Mouse (Mus musculus): ENCODE measurements around the gene Spsb1.

Spsb1 gene

GRCm38 (mm10) chr4:149886298-149887271 is 68.3 kb downstream of the Spsb1 start:
- DNase-seq (ENCODE audit: low spot score), result peak; percentile 38

GRCm38 (mm10) chr4:149883990-149884389 is 70.9 kb downstream of the Spsb1 start:
- DNase-seq (ENCODE audit: low spot score), result no peak

DNA sequence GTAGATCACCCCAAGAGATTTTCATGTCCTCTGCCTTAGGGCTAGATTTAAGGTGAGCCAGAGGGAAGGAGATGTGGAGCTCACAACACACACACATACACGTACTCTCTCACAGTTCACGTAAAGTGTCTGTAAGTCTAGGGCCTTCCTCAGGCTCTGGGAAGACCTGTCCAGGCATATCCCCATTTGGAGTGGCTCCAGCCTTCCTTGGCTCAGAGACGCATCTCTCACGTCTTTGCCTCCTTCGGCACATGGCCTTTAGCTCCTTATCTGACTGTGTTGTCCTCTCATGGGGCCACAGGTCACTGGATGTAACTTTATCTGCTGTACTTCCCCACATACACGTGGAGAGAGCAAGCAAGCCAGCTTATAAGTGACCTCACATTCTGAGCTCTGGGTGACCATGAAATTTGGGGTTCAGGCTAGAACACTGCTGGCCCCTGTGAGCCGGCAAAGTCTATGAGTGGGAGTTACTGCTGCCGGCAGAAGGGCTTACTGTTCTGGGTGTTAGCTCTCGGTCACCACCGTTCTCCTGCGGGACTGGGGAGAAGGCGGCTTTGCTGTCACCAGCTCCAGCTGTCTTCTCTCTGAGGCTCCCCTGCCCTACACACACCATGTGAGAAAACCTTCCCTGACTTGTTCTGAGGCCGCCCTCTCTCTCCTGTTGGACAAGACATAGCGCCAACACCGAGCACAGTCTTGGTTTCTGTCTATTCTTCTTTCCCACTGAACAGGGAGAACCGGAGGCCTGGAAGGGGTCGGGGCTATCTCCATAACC is 72.5 kb downstream of the Spsb1 start:
- no peak for DNase-seq (ENCODE audit: low spot score)

DNA sequence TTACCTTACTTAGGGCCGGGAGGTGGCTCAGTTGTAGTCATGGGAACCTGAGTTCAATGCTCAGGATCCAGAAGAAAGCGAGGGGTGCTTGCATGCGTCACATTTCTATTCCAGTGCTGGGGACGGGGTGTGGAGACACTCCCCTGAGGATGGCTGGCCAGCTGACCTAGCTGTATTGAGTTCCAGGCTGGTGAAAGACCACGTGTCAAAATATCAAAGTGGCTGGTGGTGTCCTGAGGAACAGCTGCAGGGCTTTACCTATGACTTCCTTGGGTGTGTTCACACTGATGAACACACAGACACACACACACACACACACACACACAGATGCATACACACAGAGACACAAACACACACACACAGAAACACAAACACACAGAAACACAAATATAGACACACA is 73.9 kb downstream of the Spsb1 start:
- DNase-seq (ENCODE audit: low spot score), result no peak

GRCm38 (mm10) chr4:149879980-149880379 is 74.9 kb downstream of the Spsb1 start:
- DNase-seq (ENCODE audit: low spot score), result no peak

GRCm38 (mm10) chr4:149878021-149878449 is 76.8 kb downstream of the Spsb1 start:
- DNase-seq (ENCODE audit: low spot score), result no peak

DNA sequence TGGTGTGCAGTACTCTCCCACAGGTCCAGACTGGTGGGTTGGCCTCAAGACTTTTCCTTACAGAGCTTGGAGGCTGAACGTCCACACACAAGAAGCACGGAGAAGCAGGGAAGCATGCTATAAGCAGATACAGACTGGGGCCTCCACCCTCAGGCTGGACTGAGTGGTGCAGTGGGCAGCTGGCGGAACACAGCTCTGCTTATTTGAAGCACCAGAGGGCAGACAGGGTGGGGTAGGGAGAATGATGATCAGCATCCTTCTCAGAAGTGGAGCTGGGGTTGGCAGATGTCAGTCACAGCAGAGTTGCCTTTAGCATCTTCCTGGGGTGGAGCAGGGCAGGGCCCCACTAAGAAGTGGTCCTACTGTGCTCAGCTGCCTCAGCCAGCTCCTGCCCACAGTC is 77.6 kb downstream of the Spsb1 start:
- no peak for DNase-seq (ENCODE audit: low spot score)

DNA sequence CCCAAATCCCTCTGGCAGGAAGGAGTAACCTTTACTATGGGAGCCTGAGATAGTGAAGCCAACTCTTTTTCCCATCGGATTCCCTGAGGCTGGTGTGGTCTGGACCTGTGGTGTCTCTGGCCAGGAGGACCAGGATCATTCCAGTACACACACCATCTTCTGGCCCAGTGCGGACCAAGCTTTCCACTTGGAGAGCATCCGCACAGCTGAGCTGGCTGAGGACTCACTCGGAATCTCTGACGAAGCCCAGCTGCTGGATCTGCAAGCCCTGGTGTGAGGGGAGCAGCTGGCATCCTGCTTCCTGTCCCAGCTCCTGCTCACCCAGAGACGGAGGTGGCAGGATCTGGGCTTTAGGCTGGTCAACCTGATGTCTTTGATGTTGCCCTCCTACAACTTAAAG is 78.1 kb downstream of the Spsb1 start:
- no peak for DNase-seq (ENCODE audit: low spot score)

GRCm38 (mm10) chr4:149875986-149876501 is 78.8 kb downstream of the Spsb1 start:
- no peak for DNase-seq (ENCODE audit: low spot score)

DNA sequence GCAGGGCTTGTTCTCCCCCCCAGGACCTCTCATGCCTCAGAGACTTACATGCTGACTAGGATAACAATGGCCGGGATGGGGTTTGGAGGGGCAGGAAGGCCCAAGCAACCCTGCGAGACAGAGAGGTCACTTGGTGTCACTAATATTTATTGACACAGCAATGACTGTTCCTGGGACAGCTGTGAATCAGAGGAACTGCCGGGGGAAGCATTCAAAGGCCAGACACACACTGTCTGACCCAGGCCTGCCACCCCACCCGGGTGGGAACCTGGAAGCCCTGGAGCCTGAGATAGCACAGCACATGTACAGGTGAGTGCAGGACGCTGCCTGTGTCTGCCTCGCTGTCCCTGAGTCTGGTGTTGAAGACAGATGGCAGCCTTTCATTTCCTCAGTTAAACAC is 79.5 kb downstream of the Spsb1 start:
- no peak for DNase-seq (ENCODE audit: low spot score)

DNA sequence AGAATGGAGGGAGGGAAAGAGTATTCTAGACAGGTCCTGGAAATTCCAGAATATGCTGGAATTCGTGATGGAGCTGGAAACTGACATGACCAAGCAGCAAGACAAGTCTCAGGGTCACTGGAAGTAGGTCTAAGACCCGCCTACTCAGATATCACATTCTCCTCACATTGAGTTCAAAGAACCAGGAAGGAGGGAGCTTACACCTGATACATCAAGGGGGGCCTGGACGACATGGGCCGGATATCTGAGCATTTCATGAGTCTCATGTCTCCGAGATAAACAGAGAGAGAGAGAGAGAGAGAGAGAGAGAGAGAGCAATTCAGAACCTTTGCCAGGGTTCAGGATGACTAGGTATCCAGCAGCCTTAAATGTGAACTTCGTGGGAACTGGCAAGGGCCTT is 82.6 kb downstream of the Spsb1 start:
- DNase-seq (ENCODE audit: low spot score), result no peak

GRCm38 (mm10) chr4:149871582-149871981 is 83.3 kb downstream of the Spsb1 start:
- DNase-seq (ENCODE audit: low spot score), result no peak

DNA sequence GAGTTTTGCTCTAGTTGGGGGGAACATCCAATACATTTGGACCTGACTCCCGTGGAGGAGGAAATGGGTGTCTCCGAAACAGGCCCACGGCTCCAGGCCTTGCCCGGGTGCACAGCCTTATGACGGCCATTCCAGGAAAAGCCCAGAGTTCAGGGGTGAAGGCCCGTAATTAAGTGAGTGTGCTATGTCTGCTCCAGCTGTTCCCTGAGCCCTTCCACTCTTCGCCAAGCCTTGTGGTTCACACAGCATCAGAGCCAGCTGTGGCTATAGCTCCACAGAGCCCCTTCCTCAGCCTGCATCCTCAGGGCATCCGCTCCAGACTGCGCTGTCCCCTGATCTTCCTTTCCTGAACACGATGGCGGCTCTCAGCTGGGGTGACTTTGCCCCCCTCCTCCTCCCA is 83.8 kb downstream of the Spsb1 start:
- DNase-seq (ENCODE audit: low spot score), result no peak

- DNase-seq (ENCODE audit: low spot score), result no peak
These were observed 84.4 kb downstream of the Spsb1 start for GRCm38 (mm10) chr4:149870412-149870811.

GRCm38 (mm10) chr4:149868725-149869124 is 86.1 kb downstream of the Spsb1 start:
- DNase-seq (ENCODE audit: low spot score), result no peak

DNA sequence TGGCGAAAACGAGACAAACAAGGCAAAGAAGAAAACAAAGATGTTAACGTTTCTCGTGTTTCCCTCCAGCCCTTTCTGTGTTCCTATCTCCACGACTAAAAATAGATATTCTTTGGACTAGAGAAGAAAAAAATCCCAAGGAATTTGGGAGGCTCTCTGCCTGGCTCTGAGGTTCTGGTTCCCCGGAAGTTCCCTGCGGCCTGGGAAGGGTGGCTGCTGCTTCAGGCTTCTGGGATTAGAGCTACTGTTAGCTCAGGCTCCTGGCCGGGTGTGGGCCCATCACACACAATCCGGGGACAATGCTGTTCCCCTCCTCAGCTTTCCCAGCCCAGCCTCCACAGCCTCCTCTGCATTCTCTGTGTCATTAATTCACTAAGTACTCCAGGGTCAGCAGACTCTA is 86.8 kb downstream of the Spsb1 start:
- DNase-seq (ENCODE audit: low spot score), result no peak

DNA sequence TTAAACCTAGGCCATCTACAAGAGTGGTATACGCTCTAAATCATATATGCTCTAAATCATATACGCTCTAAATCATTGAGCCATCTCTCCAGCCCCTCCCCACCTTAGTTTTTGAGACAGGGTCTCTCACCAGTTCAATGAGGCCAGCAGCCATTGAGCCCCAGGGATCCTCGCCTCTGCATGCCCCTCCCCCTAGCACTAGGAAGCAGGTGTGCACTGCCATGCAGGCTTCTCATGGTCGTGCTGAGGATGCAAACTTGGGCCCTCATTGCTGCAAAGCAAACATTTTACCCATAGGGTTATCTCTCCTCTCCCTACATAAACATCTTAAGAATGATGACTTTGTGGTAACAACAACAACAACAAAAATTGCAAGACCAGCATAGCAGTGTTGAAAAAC is 87.5 kb downstream of the Spsb1 start:
- DNase-seq (ENCODE audit: low spot score), result no peak

- no peak for DNase-seq (ENCODE audit: low spot score)
These were observed 90.4 kb downstream of the Spsb1 start for GRCm38 (mm10) chr4:149864395-149864794.

GRCm38 (mm10) chr4:149863522-149863921 is 91.3 kb downstream of the Spsb1 start:
- no peak for DNase-seq (ENCODE audit: low spot score)

DNA sequence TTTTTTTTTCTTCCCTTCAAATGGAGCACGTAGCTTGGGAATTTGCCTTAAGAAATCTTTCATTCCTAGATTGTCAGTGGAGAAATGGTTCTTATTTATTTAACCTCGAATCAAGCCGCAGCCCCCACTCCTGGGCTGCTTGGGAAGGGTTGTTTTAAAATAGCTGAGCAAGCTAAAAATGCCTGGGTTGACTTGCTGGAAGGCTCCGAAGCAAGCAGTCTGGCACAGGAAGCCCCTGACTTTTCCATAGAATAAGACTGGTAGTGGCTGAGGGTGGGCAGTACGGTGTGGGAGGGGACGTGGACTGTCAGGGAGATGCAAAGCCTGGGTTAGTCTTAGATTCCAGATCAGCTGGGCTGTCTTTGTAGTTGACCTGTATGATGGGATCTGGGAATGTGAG is 94.5 kb downstream of the Spsb1 start:
- DNase-seq (ENCODE audit: low spot score), result no peak

GRCm38 (mm10) chr4:149858584-149858983 is 96.3 kb downstream of the Spsb1 start:
- DNase-seq (ENCODE audit: low spot score), result no peak

DNA sequence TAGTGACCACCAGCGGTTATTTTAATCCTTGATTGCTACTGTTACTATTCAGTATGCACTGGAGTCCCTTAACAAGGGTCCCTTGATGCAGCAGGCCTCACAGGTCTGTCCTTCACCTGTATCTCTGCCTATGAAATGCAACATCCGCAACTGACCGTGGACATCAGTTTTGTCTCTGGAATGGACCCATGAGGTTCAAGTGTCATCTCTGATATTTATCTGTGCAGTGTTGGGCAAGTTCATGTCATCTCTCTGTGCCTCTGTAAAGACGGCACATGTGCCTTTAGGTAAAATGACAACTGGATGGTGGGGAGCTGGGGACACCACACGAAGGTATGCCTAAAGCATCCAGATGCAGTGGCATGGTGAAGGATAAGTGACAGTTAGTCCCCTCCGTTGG is 96.7 kb downstream of the Spsb1 start:
- no peak for DNase-seq (ENCODE audit: low spot score)

DNA sequence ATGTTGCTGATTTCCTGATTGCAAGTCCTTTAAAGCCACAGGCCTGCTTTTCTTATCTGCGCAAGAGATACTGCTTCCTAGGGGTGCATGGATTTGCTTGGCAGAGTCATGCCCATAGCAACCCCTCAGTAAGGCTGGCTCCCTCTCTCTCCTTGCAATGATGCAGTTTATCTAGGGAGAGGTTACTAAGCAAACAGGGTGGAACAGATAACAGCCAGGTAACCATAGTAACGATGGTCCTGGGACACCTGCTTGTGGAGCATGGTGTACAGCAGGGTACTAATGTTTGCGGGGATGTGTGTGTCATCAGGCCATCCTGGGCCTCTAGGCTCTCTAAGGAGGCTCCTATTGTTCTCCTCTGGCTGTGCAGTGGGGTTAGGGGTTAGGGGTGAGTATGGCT is 97.2 kb downstream of the Spsb1 start:
- DNase-seq (ENCODE audit: low spot score), result no peak

All from yolk sac, embryonic 10.5 days (tissue).